Mouse (Mus musculus) erythroblast, adult 5-6 weeks (primary cell): ENCODE measurements around the gene Rps6kl1. TPM values are rescaled to one million over a fixed set of nuclear protein-coding genes. Genes with fewer than 3 reads are reported as not detected.

ENCODE experiments used
- total RNA-seq, 2 experiments: library from RNA; stranded (forward) in 1 of 2; stranded (reverse) in 1 of 2; fragments of 150-400 nt in 1 of 2; fragments of 200-764, 138-1000 nt in 1 of 2; gene quantifications; 2 replicates each; pipeline versions ENCODE4 v1.2.3 to v1.2.4; 2015 to 2017; ENCODE audit warnings: low replicate concordance in 2 of 2

The Rps6kl1 gene
- total RNA-seq, 2 experiments from 2014 or later = not detected

Other genes starting within 250 kb of the Rps6kl1 start
- 34.8 and 45.6 TPM in 2 replicates for gene Fcf1, start 180.4 kb downstream of the Rps6kl1 start, total RNA-seq (2015; ENCODE audit: low replicate concordance)
- gene Fcf1, start 180.4 kb downstream of the Rps6kl1 start, total RNA-seq (2017; ENCODE audit: low replicate concordance) = 26.7 and 61.2 TPM in 2 replicates
- 126 and 147 TPM in 2 replicates for gene Arel1, start 180.4 kb downstream of the Rps6kl1 start, total RNA-seq (2015; ENCODE audit: low replicate concordance)
- gene Arel1, start 180.4 kb downstream of the Rps6kl1 start, total RNA-seq (2017; ENCODE audit: low replicate concordance) = 216 and 219 TPM in 2 replicates
- 25.1 and 28.4 TPM in 2 replicates for gene Ylpm1, start 154.9 kb downstream of the Rps6kl1 start, total RNA-seq (2015; ENCODE audit: low replicate concordance)
- gene Ylpm1, start 154.9 kb downstream of the Rps6kl1 start, total RNA-seq (2017; ENCODE audit: low replicate concordance) = 17.2 and 46.0 TPM in 2 replicates
- not detected in 2 replicates for gene Prox2, start 40.5 kb downstream of the Rps6kl1 start, total RNA-seq (2015; ENCODE audit: low replicate concordance)
- 1.3 and 3.1 TPM in 2 replicates for gene Prox2, start 40.5 kb downstream of the Rps6kl1 start, total RNA-seq (2017; ENCODE audit: low replicate concordance)
- gene Dlst, start 40.4 kb downstream of the Rps6kl1 start, total RNA-seq (2015; ENCODE audit: low replicate concordance) = 21.1 and 53.9 TPM in 2 replicates
- gene Dlst, start 40.4 kb downstream of the Rps6kl1 start, total RNA-seq (2017; ENCODE audit: low replicate concordance) = 122 and 210 TPM in 2 replicates
- not detected in 2 replicates for gene Pgf, start 26.5 kb upstream of the Rps6kl1 start, total RNA-seq (2015; ENCODE audit: low replicate concordance)
- gene Pgf, start 26.5 kb upstream of the Rps6kl1 start, total RNA-seq (2017; ENCODE audit: low replicate concordance) = not detected in 2 replicates
- 12.1 and 12.5 TPM in 2 replicates for gene Eif2b2, start 68.2 kb upstream of the Rps6kl1 start, total RNA-seq (2015; ENCODE audit: low replicate concordance)
- gene Eif2b2, start 68.2 kb upstream of the Rps6kl1 start, total RNA-seq (2017; ENCODE audit: low replicate concordance) = 9.5 and 14.4 TPM in 2 replicates
- gene Mlh3, start 119.3 kb upstream of the Rps6kl1 start, total RNA-seq (2015; ENCODE audit: low replicate concordance) = 0.19 and 1.0 TPM in 2 replicates
- 2.2 and 2.6 TPM in 2 replicates for gene Mlh3, start 119.3 kb upstream of the Rps6kl1 start, total RNA-seq (2017; ENCODE audit: low replicate concordance)
- gene Acyp1, start 137.2 kb upstream of the Rps6kl1 start, total RNA-seq (2015; ENCODE audit: low replicate concordance) = 7.9 and 26.1 TPM in 2 replicates
- 13.6 and 21.0 TPM in 2 replicates for gene Acyp1, start 137.2 kb upstream of the Rps6kl1 start, total RNA-seq (2017; ENCODE audit: low replicate concordance)
- 0.42 TPM in 1 of 2 replicates, not detected in the other for gene Zc2hc1c, start 137.3 kb upstream of the Rps6kl1 start, total RNA-seq (2015; ENCODE audit: low replicate concordance)
- 0.17 TPM in 1 of 2 replicates, not detected in the other for gene Zc2hc1c, start 137.3 kb upstream of the Rps6kl1 start, total RNA-seq (2017; ENCODE audit: low replicate concordance)
- gene Nek9, start 188.1 kb upstream of the Rps6kl1 start, total RNA-seq (2015; ENCODE audit: low replicate concordance) = 5.8 and 11.5 TPM in 2 replicates
- gene Nek9, start 188.1 kb upstream of the Rps6kl1 start, total RNA-seq (2017; ENCODE audit: low replicate concordance) = 5.9 and 10.5 TPM in 2 replicates
- 79.6 and 96.5 TPM in 2 replicates for gene Tmed10, start 223.6 kb upstream of the Rps6kl1 start, total RNA-seq (2015; ENCODE audit: low replicate concordance)
- gene Tmed10, start 223.6 kb upstream of the Rps6kl1 start, total RNA-seq (2017; ENCODE audit: low replicate concordance) = 29.9 and 45.4 TPM in 2 replicates